Mouse (Mus musculus) small intestine, adult 2 months (tissue): ENCODE data around the gene Grtp1.

Experiments used
- CTCF ChIP-seq: fragments of 200-500 bp; IDR thresholded peaks from 2 replicates; pipeline ENCODE4 v1.5.1; 2012; ENCODE audit warnings: low read depth, mild to moderate bottlenecking, control low read depth, inconsistent platforms, low read length, moderate library complexity, mixed read lengths; ENCODE audit not compliant: insufficient replicate concordance, insufficient read length; ENCODE audit errors: extremely low read depth
- POLR2A ChIP-seq: fragments of 200-500 bp; IDR thresholded peaks from 2 replicates; pipeline ENCODE4 v1.6.1; 2012; ENCODE audit warnings: low read depth, mild to moderate bottlenecking, control low read depth, inconsistent platforms, low read length, moderate library complexity

DNA sequence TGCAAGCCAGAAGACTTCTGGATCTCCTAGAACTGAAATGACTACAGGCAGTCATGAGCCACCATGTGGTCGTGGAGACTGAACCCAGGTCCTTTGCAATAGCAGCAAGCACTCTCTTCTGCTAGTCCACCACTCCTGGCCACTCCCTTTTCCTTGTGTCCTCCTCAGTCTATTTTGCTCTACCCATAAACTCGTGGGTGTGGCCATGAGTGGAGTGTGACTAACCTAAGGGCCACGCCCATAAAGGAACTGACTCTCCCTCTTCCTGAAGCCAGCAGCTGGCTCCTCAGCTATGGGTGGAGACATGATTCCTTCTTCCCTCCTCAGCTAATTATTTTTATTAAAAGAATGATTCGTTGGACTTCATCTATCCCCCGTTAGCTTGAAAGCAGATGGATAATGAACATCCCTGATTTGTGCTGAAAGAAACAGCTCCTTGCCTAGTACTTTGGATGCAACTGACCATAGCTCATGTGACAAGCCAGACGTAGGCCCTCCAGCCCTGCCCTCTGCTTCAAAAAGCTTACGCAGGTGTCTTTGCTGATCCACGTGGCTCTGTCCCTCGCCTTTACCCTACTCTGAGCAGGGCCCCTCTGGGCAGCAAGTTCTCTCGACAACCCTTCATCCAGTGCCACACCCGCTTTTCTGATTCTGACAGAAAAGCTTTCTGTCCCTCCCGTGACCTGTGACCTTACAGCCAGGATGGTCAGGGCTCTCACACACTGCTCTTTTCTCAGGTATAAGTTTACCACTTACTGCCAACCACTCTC lies 4.1 kb upstream of the Grtp1 start:
- TF ChIP-seq POLR2A (no peak), CTCF (no peak)
